Mouse (Mus musculus) layer of hippocampus, adult 2 months (tissue): ENCODE results near the gene Slc35g1. TPM values are rescaled to one million over a fixed set of nuclear protein-coding genes. Genes with fewer than 3 reads are reported as not detected.

ENCODE experiments used
- DNase-seq, 2 experiments: peaks; one replicate each; pipeline ENCODE4 v3.0.0; 2022; ENCODE audit warnings: low spot score in 2 of 2
- H3K27ac ChIP-seq: fragments of 200-600 bp; 2 replicates; pipeline ENCODE4 v1.8.1; 2022
- H3K4me3 ChIP-seq: fragments of 200-600 bp; 2 replicates; pipeline ENCODE4 v1.8.1; 2022; ENCODE audit warnings: mild to moderate bottlenecking
- CTCF ChIP-seq: fragments of 200-600 bp; conservative IDR thresholded peaks from 2 replicates; pipeline ENCODE4 v1.8.1; 2022; ENCODE audit warnings: antibody characterized with exemption, mild to moderate bottlenecking, moderate library complexity
- total RNA-seq, 2 experiments: library from RNA; stranded (reverse); gene quantifications; 2 replicates each; pipeline ENCODE4 v1.2.3; 2021

Slc35g1 gene
- total RNA-seq, 2 experiments from 2014 or later = 2.4 to 3.1 TPM

DNA sequence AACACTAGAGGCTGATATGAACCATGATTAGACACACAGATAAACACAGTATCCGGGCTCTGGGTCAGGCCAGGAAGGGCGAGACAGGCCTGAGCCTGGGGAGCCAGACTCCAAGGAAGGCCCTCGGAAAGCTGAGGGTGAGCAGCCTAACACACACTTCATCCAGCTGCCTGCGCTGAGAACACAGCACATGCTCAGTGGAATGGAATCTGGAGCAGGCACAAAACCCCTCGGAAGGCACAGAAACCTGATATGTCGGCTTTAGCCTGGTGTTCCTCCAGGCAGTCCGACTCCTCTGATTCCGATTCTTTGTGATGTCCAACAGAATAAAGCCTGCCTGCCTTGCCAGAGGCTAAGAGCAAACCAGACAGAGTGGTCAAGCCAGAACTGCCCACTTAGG lies 46.1 kb downstream of the Slc35g1 start:
- 0 out of 2 replicates have a peak, but pooled peaks have one; percentile 10 for TF ChIP-seq CTCF
- no peak for DNase-seq
- no peak overlapping the region for H3K27ac ChIP-seq
- H3K4me3 ChIP-seq = no peak overlapping the region

DNA sequence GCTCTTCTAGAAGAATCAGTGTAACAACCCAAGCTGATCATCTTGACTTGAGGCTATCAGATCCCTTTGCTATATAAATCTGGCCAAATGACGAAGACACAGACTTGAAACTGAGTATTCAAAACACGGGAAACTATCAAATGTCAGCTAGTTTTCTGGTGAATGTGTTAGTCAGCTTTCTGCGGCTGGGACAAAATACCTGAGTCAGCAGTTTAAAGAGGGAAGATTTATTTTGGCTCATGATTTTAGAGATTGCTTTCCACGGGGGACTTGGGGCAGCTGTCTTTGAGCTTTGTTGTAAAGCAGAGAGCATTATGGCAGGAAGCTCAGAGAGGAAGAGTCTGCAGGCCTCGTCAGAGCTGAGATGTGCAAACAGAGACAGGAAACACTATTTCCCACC lies 50.0 kb downstream of the Slc35g1 start:
- no peak for TF ChIP-seq CTCF

More for the DNA sequence above, 50.0 kb downstream of the Slc35g1 start:
- no peak for DNase-seq
- Histone ChIP-seq H3K4me3 (no peak overlapping the region), H3K27ac (no peak overlapping the region)

Other genes starting within 250 kb of the Slc35g1 start
- gene Fra10ac1, start 171.8 kb upstream of the Slc35g1 start, total RNA-seq = 10 to 100 TPM; 17.8 to 22.4 TPM
- 100 to 1,000 TPM; 196 to 209 TPM for gene Lgi1, start 131.4 kb upstream of the Slc35g1 start, total RNA-seq
- 10 to 100 TPM in 1 of 2 experiments, 1 to 10 TPM in 1; 9.8 to 11.0 TPM for gene Plce1, start 85.1 kb downstream of the Slc35g1 start, total RNA-seq